Mouse (Mus musculus): ENCODE data around the gene Ajap1. TPM values are rescaled to one million over a fixed set of nuclear protein-coding genes. Genes with fewer than 3 reads are reported as not detected.

The Ajap1 gene
- total and polyA plus RNA-seq, 3 experiments = 0.26 to 0.27 TPM; not detected in 1

- H3K4me1 ChIP-seq (ENCODE audit: control insufficient read depth, insufficient read depth, low read length) = no peaks in the 10 kb centered on the region
- no peaks in the 10 kb centered on the region for H3K79me2 ChIP-seq (replicated peaks; ENCODE audit: control insufficient read depth, insufficient read depth, low read length)
- H3K9ac ChIP-seq (ENCODE audit: low read depth, low read length) = no peak overlapping the region
- TF ChIP-seq CTCF (IDR thresholded peaks at IDR 0.05) = no peak
- no peak for TF ChIP-seq POLR2A (IDR thresholded peaks at IDR 0.05; ENCODE audit: insufficient read depth, low read depth, low read length)
- TF ChIP-seq EP300 (IDR thresholded peaks at IDR 0.05; ENCODE audit: insufficient read depth, low read depth, low read length) = no peak
- H3K36me3 ChIP-seq (ENCODE audit: control insufficient read depth, insufficient read depth, low read length) = no peaks in the 10 kb centered on the region
- no peak for DNase-seq
- no peak overlapping the region for H3K4me3 ChIP-seq
- 66% methylated on average over 10 of the region's 10 CpGs for WGBS
- no peak overlapping the region for H3K27ac ChIP-seq
- no peaks in the 10 kb centered on the region for H3K27me3 ChIP-seq (ENCODE audit: control insufficient read depth, insufficient read depth, low read length)
- intact Hi-C loops (cut with DNase I) = no loop called here
These were observed 40.1 kb downstream of the Ajap1 start for GRCm38 (mm10) chr4:153442522-153442921.

GRCm38 (mm10) chr4:153439868-153440267, 42.7 kb downstream of the Ajap1 start:
- no peaks in the 10 kb centered on the region for H3K4me1 ChIP-seq (ENCODE audit: control insufficient read depth, insufficient read depth, low read length)
- no peak for DNase-seq
- no peaks in the 10 kb centered on the region for H3K79me2 ChIP-seq (replicated peaks; ENCODE audit: control insufficient read depth, insufficient read depth, low read length)
- H3K27me3 ChIP-seq (ENCODE audit: control insufficient read depth, insufficient read depth, low read length) = no peaks in the 10 kb centered on the region
- H3K4me3 ChIP-seq = no peak overlapping the region
- intact Hi-C loops (cut with DNase I) = no loop called here
- H3K36me3 ChIP-seq (ENCODE audit: control insufficient read depth, insufficient read depth, low read length) = no peaks in the 10 kb centered on the region
- no peak overlapping the region for H3K9ac ChIP-seq (ENCODE audit: low read depth, low read length)
- 62% methylated on average over 11 of the region's 11 CpGs for WGBS
- TF ChIP-seq EP300 (IDR thresholded peaks at IDR 0.05; ENCODE audit: insufficient read depth, low read depth, low read length) = no peak
- no peak overlapping the region for H3K27ac ChIP-seq

GRCm38 (mm10) chr4:153439031-153439430, 43.6 kb downstream of the Ajap1 start:
- 67% methylated on average over 12 of the region's 12 CpGs for WGBS
- intact Hi-C loops (cut with DNase I) = no loop called here

GRCm38 (mm10) chr4:153437196-153437595, 45.4 kb downstream of the Ajap1 start:
- intact Hi-C loops (cut with DNase I) = no loop called here
- DNase-seq = no peak
- Histone ChIP-seq H3K4me1 (ENCODE audit: control insufficient read depth, insufficient read depth, low read length) (no peaks in the 10 kb centered on the region), H3K79me2 (replicated peaks; ENCODE audit: control insufficient read depth, insufficient read depth, low read length) (no peaks in the 10 kb centered on the region), H3K4me3 (no peak overlapping the region), H3K27me3 (ENCODE audit: control insufficient read depth, insufficient read depth, low read length) (no peaks in the 10 kb centered on the region), H3K9ac (ENCODE audit: low read depth, low read length) (no peak overlapping the region), H3K36me3 (ENCODE audit: control insufficient read depth, insufficient read depth, low read length) (no peaks in the 10 kb centered on the region), H3K27ac (no peak overlapping the region)
- TF ChIP-seq CTCF (IDR thresholded peaks at IDR 0.05) (no peak), POLR2A (IDR thresholded peaks at IDR 0.05; ENCODE audit: insufficient read depth, low read depth, low read length) (no peak), EP300 (IDR thresholded peaks at IDR 0.05; ENCODE audit: insufficient read depth, low read depth, low read length) (no peak)
- WGBS = 74% methylated on average over 9 of the region's 9 CpGs

More at GRCm38 (mm10) chr4:153439031-153439430, 43.6 kb downstream of the Ajap1 start:
- no peak overlapping the region for H3K9ac ChIP-seq (ENCODE audit: low read depth, low read length)
- H3K79me2 ChIP-seq (replicated peaks; ENCODE audit: control insufficient read depth, insufficient read depth, low read length) = no peaks in the 10 kb centered on the region
- no peak for DNase-seq
- H3K4me1 ChIP-seq (ENCODE audit: control insufficient read depth, insufficient read depth, low read length) = no peaks in the 10 kb centered on the region
- no peak overlapping the region for H3K4me3 ChIP-seq
- TF ChIP-seq POLR2A (IDR thresholded peaks at IDR 0.05; ENCODE audit: insufficient read depth, low read depth, low read length) = no peak
- TF ChIP-seq CTCF (IDR thresholded peaks at IDR 0.05) = no peak
- no peak for TF ChIP-seq EP300 (IDR thresholded peaks at IDR 0.05; ENCODE audit: insufficient read depth, low read depth, low read length)
- no peaks in the 10 kb centered on the region for H3K27me3 ChIP-seq (ENCODE audit: control insufficient read depth, insufficient read depth, low read length)
- no peak overlapping the region for H3K27ac ChIP-seq
- no peaks in the 10 kb centered on the region for H3K36me3 ChIP-seq (ENCODE audit: control insufficient read depth, insufficient read depth, low read length)

DNA sequence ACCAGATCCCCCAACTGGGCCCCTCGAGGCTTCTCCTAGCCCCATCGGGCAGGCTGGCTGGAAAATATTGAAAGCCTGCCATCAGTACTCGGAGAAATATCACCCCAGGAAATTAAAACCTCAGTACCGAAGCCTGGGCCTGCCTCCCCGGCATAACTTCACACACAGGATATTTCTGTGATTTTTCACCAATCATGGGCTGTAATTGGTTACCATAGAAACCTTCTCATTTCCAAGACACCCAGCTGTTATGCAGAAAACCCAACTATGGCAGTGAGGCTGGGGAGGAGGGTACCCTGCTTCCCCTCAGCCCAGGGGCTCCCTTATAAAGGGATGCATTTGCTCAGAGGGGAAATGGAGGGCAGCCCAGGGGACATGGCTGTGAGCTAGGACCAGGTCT, 46.7 kb downstream of the Ajap1 start:
- intact Hi-C loops (cut with DNase I) = no loop called here
- 57% methylated on average over 5 of the region's 5 CpGs for WGBS
- H3K27me3 ChIP-seq (ENCODE audit: control insufficient read depth, insufficient read depth, low read length) = no peaks in the 10 kb centered on the region
- H3K36me3 ChIP-seq (ENCODE audit: control insufficient read depth, insufficient read depth, low read length) = no peaks in the 10 kb centered on the region
- no peaks in the 10 kb centered on the region for H3K79me2 ChIP-seq (replicated peaks; ENCODE audit: control insufficient read depth, insufficient read depth, low read length)
- no peak overlapping the region for H3K4me3 ChIP-seq
- no peak for DNase-seq
- no peak overlapping the region for H3K27ac ChIP-seq
- no peak for TF ChIP-seq POLR2A (IDR thresholded peaks at IDR 0.05; ENCODE audit: insufficient read depth, low read depth, low read length)
- TF ChIP-seq CTCF (IDR thresholded peaks at IDR 0.05) = no peak
- TF ChIP-seq EP300 (IDR thresholded peaks at IDR 0.05; ENCODE audit: insufficient read depth, low read depth, low read length) = no peak
- no peaks in the 10 kb centered on the region for H3K4me1 ChIP-seq (ENCODE audit: control insufficient read depth, insufficient read depth, low read length)
- no peak overlapping the region for H3K9ac ChIP-seq (ENCODE audit: low read depth, low read length)

DNA sequence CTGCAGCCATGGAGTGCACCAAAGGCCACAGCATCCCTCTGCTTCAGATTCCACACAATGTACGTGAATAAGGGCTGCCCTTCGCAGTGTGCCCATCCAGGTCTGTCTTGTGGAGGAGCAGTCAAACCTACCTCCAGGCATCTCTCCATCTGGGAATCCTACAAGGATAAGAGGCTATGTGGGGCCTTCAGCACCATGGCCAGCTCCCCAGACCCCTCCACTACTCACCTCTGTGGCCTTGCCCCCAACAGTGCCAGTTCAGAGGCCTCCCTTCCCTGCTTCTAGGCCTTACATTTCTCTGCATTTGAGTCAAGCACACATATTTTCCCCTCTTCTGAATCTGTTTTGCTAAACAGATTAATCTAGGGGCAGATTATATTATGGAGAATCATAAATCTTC, 52.6 kb downstream of the Ajap1 start:
- H3K27me3 ChIP-seq (ENCODE audit: control insufficient read depth, insufficient read depth, low read length) = no peaks in the 10 kb centered on the region
- H3K4me1 ChIP-seq (ENCODE audit: control insufficient read depth, insufficient read depth, low read length) = no peaks in the 10 kb centered on the region
- DNase-seq = no peak
- intact Hi-C loops (cut with DNase I) = no loop called here
- no peak overlapping the region for H3K9ac ChIP-seq (ENCODE audit: low read depth, low read length)
- no peak overlapping the region for H3K27ac ChIP-seq
- no peaks in the 10 kb centered on the region for H3K36me3 ChIP-seq (ENCODE audit: control insufficient read depth, insufficient read depth, low read length)
- TF ChIP-seq CTCF (IDR thresholded peaks at IDR 0.05) (no peak), EP300 (IDR thresholded peaks at IDR 0.05; ENCODE audit: insufficient read depth, low read depth, low read length) (no peak), POLR2A (IDR thresholded peaks at IDR 0.05; ENCODE audit: insufficient read depth, low read depth, low read length) (no peak)
- no peaks in the 10 kb centered on the region for H3K79me2 ChIP-seq (replicated peaks; ENCODE audit: control insufficient read depth, insufficient read depth, low read length)
- 73% methylated on average over 2 of the region's 2 CpGs for WGBS
- no peak overlapping the region for H3K4me3 ChIP-seq
